Mouse (Mus musculus): ENCODE measurements around the gene Gm20388. TPM values are rescaled to one million over a fixed set of nuclear protein-coding genes. Genes with fewer than 3 reads are reported as not detected.
"Not testable (repeated sequence)": the region's sequence is repeated elsewhere in the genome, so short reads cannot be mapped to it uniquely, and the experiment has no call there.

Gm20388 gene
- polyA plus RNA-seq, 1 experiment from 2014 or later = not detected

DNA sequence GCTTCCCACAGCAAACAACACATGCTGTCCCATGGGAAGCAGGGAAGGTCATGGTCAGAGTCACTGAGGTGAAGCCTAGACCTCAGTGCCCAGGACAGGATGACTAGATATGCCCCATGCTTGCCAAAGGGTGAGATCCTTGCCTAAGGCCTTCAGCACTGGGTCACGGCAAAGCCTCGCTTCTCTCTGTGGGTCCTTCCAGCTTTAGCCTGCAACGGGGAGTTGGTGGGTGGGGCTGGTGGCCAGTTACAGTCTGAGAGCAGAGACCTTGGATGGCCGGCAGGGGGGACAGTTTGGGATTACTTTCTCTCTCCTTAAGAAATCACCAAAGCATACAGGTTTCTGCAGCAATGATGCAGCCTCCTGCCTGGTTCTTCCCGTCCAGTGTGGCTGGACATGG, 877.0 kb downstream of the Gm20388 start:
- Histone ChIP-seq H3K4me1 (replicated peaks; ENCODE audit: control insufficient read depth, insufficient read depth) (no peaks in the 10 kb centered on the region), H3K27ac (replicated peaks) (no peak overlapping the region), H3K27me3 (ENCODE audit: control insufficient read depth, insufficient read depth, low read length) (no peaks in the 10 kb centered on the region), H3K9ac (ENCODE audit: low read length) (no peak overlapping the region), H3K4me2 (replicated peaks; ENCODE audit: low read depth) (no peak overlapping the region), H3K4me3 (ENCODE audit: low read depth, low read length) (no peak overlapping the region), H3K36me3 (ENCODE audit: control insufficient read depth, insufficient read depth, low read length) (no peaks in the 10 kb centered on the region), H3K9me3 (ENCODE audit: control insufficient read depth, low read length) (no peaks in the 10 kb centered on the region)
- WGBS = 36% methylated on average over 5 of the region's 5 CpGs
- DNase-seq (ENCODE audit: low spot score) (peak; percentile 30), ATAC-seq (ENCODE audit: low FRiP score, low TSS enrichment) (no peak)
- TF ChIP-seq CTCF (IDR thresholded peaks at IDR 0.05; ENCODE audit: low read depth) = 0 out of 2 replicates have a peak, but pooled peaks have one; percentile 21
- no peak for TF ChIP-seq EP300 (optimal IDR thresholded peaks at IDR 0.05)

DNA sequence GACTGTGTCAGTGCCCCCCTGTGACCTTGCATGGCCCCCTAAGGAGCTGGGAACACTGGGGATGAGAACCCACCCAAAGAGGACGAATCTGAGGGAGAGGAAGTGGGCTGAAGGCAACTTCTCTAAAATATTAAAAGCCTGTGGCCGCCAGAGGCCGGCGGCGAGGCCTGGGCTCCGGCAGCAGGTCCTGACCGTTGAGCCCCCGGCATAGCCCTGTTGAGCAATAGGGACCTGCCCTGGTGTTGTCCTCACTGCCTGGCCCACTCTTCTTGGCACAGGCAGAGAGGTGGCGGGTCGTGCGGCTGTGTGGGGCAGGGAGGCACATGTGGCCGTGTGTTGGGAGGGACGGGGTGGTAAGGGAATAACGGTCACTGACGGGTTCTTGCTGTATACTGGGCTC, 882.1 kb downstream of the Gm20388 start:
- 84% methylated on average over 15 of the region's 15 CpGs for WGBS
- H3K36me3 ChIP-seq (ENCODE audit: control insufficient read depth, insufficient read depth, low read length) = no peaks in the 10 kb centered on the region
- no peak overlapping the region for H3K9ac ChIP-seq (ENCODE audit: low read length)
- H3K4me1 ChIP-seq (replicated peaks; ENCODE audit: control insufficient read depth, insufficient read depth) = no peaks in the 10 kb centered on the region
- no peak overlapping the region for H3K4me2 ChIP-seq (replicated peaks; ENCODE audit: low read depth)
- no peak overlapping the region for H3K4me3 ChIP-seq (ENCODE audit: low read depth, low read length)
- H3K27ac ChIP-seq (replicated peaks) = no peak overlapping the region
- no peaks in the 10 kb centered on the region for H3K27me3 ChIP-seq (ENCODE audit: control insufficient read depth, insufficient read depth, low read length)
- DNase-seq (ENCODE audit: low spot score) (no peak), ATAC-seq (ENCODE audit: low FRiP score, low TSS enrichment) (no peak)
- TF ChIP-seq EP300 (optimal IDR thresholded peaks at IDR 0.05) = no peak
- no peak for TF ChIP-seq CTCF (IDR thresholded peaks at IDR 0.05; ENCODE audit: low read depth)
- H3K9me3 ChIP-seq (ENCODE audit: control insufficient read depth, low read length) = no peaks in the 10 kb centered on the region

DNA sequence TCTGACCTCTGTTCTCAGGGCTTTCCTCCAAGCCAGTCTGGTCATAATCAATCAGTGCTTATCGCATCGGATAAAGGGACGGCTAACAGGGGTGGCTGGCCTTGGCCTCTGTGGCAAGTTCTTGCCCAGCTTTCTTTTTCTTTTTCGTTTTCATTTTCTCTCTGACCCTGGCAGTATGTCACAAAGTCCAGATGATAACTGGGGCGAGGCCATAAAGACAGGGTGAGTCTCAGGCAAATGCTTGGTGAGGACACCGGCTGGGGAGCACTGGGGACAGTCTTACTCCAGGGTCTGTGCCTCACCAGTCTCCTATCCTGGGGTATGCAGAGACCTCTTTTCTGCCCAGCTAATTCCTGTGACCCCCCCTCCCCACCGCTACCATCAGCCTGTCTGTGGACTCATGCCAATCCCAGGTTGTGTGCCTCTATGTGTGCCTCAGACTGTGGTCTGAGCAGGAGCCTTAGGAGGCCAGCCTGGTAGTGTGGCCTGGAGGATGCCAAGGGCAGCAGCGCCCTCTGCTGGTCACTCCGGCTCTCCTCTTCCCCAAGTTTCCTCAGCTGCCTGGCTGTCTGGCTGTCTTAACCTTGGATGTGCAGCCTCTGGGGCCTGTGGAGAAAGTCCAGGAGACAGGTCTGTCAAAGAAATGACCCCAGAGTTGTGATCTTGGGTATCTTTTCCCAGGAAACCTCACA, 885.4 kb downstream of the Gm20388 start:
- Histone ChIP-seq H3K4me1 (replicated peaks; ENCODE audit: control insufficient read depth, insufficient read depth) (no peaks in the 10 kb centered on the region), H3K36me3 (ENCODE audit: control insufficient read depth, insufficient read depth, low read length) (no peaks in the 10 kb centered on the region), H3K27me3 (ENCODE audit: control insufficient read depth, insufficient read depth, low read length) (no peaks in the 10 kb centered on the region), H3K9me3 (ENCODE audit: control insufficient read depth, low read length) (no peaks in the 10 kb centered on the region), H3K9ac (ENCODE audit: low read length) (no peak overlapping the region), H3K27ac (replicated peaks) (no peak overlapping the region), H3K4me2 (replicated peaks; ENCODE audit: low read depth) (no peak overlapping the region), H3K4me3 (ENCODE audit: low read depth, low read length) (no peak overlapping the region)
- ATAC-seq (ENCODE audit: low FRiP score, low TSS enrichment) (peak; percentile 81), DNase-seq (ENCODE audit: low spot score) (peak; percentile 91)
- WGBS = 36% methylated on average over 9 of the region's 9 CpGs
- TF ChIP-seq EP300 (optimal IDR thresholded peaks at IDR 0.05) (no peak), CTCF (IDR thresholded peaks at IDR 0.05; ENCODE audit: low read depth) (peak; percentile 97)

DNA sequence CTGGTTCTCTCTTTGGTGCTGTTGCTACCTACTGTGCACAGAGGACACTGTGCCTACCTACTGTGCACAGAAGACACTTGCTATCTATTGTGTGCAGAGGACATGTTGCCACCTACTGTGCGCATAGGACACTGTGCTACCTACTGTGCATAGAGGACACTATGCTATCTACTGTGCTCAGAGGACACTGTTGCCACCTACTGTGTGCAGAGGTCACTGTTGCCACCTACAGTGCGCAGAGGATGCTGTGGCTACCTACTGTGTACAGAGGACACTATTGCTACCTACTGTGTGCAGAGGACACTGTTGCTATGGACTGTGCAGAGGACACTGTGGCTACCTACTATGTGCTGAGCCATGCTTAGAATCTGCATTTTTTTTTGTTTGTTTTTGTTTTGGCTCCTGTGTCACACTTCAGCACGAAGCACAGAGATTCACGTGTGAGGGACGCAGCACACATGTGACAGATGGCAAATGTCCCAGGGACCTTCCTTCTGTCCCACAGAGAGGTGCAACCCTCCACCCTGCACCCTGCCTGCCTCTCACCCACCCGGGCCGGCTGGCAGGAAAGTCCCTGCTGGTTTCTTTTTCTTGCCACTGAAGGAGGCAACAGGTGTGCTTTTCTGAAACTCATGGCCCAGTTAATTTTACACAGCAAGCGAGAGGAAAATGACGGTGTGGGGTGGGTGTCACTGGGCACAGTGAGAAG, 886.5 kb downstream of the Gm20388 start:
- Histone ChIP-seq H3K4me3 (ENCODE audit: low read depth, low read length) (no peak overlapping the region), H3K27ac (replicated peaks) (no peak overlapping the region), H3K4me2 (replicated peaks; ENCODE audit: low read depth) (no peak overlapping the region), H3K9me3 (ENCODE audit: control insufficient read depth, low read length) (no peaks in the 10 kb centered on the region), H3K4me1 (replicated peaks; ENCODE audit: control insufficient read depth, insufficient read depth) (no peaks in the 10 kb centered on the region), H3K27me3 (ENCODE audit: control insufficient read depth, insufficient read depth, low read length) (no peaks in the 10 kb centered on the region), H3K9ac (ENCODE audit: low read length) (no peak overlapping the region), H3K36me3 (ENCODE audit: control insufficient read depth, insufficient read depth, low read length) (no peaks in the 10 kb centered on the region)
- ATAC-seq (ENCODE audit: low FRiP score, low TSS enrichment) (no peak), DNase-seq (ENCODE audit: low spot score) (no peak)
- TF ChIP-seq EP300 (optimal IDR thresholded peaks at IDR 0.05) (no peak), CTCF (IDR thresholded peaks at IDR 0.05; ENCODE audit: low read depth) (no peak)
- 75% methylated on average over 9 of the region's 9 CpGs for WGBS

DNA sequence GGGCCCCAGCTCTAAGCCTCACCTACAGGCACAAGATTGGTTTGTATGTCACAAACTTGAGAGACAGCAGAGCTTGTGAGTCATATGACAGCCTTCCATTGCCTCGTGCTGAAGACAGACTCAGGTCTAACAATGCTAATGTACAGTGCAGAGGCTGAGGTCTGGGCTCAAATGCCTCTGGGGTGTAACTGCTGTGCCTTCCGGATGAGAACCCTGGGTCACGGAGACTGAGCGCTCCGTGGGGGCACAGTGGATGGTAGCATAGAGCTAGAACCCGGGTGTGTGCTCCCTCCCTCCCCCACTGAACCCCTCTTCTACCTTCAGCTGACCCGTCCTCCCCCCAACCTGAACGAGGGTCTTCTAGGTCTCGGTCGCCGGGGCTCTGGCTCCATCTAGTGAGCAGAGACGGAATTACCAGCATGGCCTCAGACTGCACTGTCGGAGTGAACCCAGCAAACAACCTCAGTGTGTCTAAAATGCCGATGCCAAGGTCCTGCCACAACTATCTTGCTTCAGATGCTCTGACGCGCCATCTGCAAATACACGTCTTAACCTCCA, 889.7 kb downstream of the Gm20388 start:
- H3K27ac ChIP-seq (replicated peaks) = no peak overlapping the region
- TF ChIP-seq EP300 (optimal IDR thresholded peaks at IDR 0.05) (no peak), CTCF (IDR thresholded peaks at IDR 0.05; ENCODE audit: low read depth) (peak; percentile 92)
- no peak; the same call in 1 of the 2 replicates for ATAC-seq (ENCODE audit: low FRiP score, low TSS enrichment)
- H3K9me3 ChIP-seq (ENCODE audit: control insufficient read depth, low read length) = no peaks in the 10 kb centered on the region
- H3K9ac ChIP-seq (ENCODE audit: low read length) = no peak overlapping the region
- no peaks in the 10 kb centered on the region for H3K4me1 ChIP-seq (replicated peaks; ENCODE audit: control insufficient read depth, insufficient read depth)
- WGBS = 8% methylated on average over 17 of the region's 17 CpGs
- H3K4me3 ChIP-seq (ENCODE audit: low read depth, low read length) = no peak overlapping the region
- H3K27me3 ChIP-seq (ENCODE audit: control insufficient read depth, insufficient read depth, low read length) = no peaks in the 10 kb centered on the region
- DNase-seq (ENCODE audit: low spot score) = peak; percentile 57
- no peak overlapping the region for H3K4me2 ChIP-seq (replicated peaks; ENCODE audit: low read depth)
- no peaks in the 10 kb centered on the region for H3K36me3 ChIP-seq (ENCODE audit: control insufficient read depth, insufficient read depth, low read length)

DNA sequence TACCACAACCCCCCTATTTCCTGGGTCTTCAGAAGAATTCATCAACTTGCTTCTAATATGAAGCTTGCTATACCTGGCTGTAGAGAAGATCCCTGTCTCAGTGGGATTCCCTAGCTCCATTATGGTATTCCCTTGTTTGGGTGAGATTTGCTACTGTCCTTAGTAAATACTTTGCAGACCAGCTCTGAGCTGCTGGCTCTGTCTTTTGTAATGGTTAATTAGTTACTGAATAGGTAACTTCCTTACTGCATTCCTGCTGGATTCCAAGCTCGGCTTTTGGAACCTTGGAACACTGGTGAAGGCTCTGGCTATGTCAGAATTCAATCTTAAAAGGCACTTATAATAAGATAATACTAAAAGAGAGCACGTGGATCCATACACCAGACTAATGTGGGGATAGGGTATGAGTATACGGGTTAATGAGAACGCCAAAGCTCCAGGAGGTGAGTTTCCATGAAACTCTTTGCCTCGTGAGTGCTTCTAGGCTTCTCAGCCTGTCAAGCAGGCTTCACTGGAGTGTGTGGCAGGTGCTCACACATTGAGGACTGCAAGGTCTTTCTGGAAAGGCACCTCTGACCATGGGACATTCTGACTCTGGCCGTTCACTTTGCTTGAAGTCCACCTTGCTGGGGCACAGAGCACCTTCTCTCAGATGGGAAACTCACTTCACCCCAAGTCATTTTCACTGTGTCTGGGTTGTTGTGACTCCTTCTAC, 893.2 kb downstream of the Gm20388 start:
- H3K36me3 ChIP-seq (ENCODE audit: control insufficient read depth, insufficient read depth, low read length); H3K4me3 ChIP-seq (ENCODE audit: low read depth, low read length); H3K4me2 ChIP-seq (replicated peaks; ENCODE audit: low read depth); H3K9me3 ChIP-seq (ENCODE audit: control insufficient read depth, low read length); DNase-seq (ENCODE audit: low spot score); H3K27ac ChIP-seq (replicated peaks); H3K27me3 ChIP-seq (ENCODE audit: control insufficient read depth, insufficient read depth, low read length); ATAC-seq (ENCODE audit: low FRiP score, low TSS enrichment); H3K9ac ChIP-seq (ENCODE audit: low read length); H3K4me1 ChIP-seq (replicated peaks; ENCODE audit: control insufficient read depth, insufficient read depth): not testable (repeated sequence)
- 61% methylated on average over 6 of the region's 6 CpGs for WGBS
